Mouse (Mus musculus) layer of hippocampus, adult 9-11 months (tissue): ENCODE measurements around the gene Igbp1b.

Experiments used
- DNase-seq: peaks from one replicate; pipeline ENCODE4 v3.0.0; 2022

The Igbp1b gene

GRCm38 (mm10) chr6:138658516-138658915 is at the start of gene Igbp1b:
TSS of gene Igbp1b (minus strand) at chr6:138658544.
- DNase-seq = peak; percentile 44

- DNase-seq = no peak
Measured at GRCm38 (mm10) chr6:138682959-138683358, 24.6 kb upstream of the Igbp1b start.

- no peak for DNase-seq
Measured at GRCm38 (mm10) chr6:138672704-138673141, 14.4 kb upstream of the Igbp1b start.

- no peak for DNase-seq
Measured at GRCm38 (mm10) chr6:138665416-138665815, 7.1 kb upstream of the Igbp1b start.

GRCm38 (mm10) chr6:138645604-138646003 is 12.7 kb downstream of the Igbp1b start:
- no peak for DNase-seq

- peak; percentile 35 for DNase-seq
Measured at GRCm38 (mm10) chr6:138639351-138639750, 19.0 kb downstream of the Igbp1b start.

- no peak for DNase-seq
Measured at GRCm38 (mm10) chr6:138620786-138621185, 37.6 kb downstream of the Igbp1b start.

GRCm38 (mm10) chr6:138618396-138618795 is 39.9 kb downstream of the Igbp1b start:
- no peak for DNase-seq
